Mouse (Mus musculus) cerebellum, postnatal 10 days (tissue): ENCODE data around the gene Pilrb2.

ENCODE experiments used
- DNase-seq, 2 experiments: peaks; one replicate each; pipeline ENCODE4 v3.0.0; 2021; ENCODE audit warnings: mixed read lengths in 2 of 2

The Pilrb2 gene

DNA sequence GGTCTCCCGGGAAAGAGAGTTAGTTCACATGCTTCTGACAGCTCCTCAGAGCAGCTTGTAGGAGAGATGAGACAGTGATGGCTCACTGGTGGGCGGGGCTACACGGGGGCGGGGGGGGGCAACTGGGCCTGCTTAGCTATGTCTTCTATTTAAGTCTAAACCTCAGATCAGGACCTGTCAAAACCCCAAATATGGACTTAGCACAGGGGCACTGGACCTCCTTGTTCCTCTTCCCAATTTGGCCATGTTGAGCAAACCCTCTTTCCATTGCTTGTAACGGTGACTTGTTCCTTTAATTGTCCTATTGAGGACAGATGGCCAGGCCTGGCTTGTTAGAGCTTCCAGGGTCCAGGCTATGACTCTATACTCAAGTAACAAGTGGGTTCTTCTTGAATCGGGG is 40.1 kb downstream of the Pilrb2 start:
- DNase-seq: no peak

DNA sequence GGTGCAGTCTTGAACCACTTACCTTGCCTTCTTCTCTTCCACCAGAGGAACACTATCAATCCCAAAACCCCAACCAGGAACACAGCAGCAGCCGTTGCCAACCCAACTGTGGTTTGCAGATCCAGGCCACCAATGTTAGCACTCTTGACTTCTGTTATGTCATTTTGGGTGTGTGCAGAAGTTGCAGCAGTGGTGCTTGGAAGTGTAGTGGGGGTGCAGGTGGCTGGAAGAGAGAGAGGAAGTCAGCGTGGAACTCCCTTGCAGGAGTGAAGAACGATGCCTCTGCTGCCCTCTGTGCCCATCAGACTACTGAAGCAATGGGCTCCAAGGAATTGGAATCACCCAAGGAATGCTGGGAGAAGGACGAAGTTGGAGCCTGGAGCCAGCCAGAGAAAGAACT is 40.5 kb downstream of the Pilrb2 start:
- DNase-seq: no peak

DNA sequence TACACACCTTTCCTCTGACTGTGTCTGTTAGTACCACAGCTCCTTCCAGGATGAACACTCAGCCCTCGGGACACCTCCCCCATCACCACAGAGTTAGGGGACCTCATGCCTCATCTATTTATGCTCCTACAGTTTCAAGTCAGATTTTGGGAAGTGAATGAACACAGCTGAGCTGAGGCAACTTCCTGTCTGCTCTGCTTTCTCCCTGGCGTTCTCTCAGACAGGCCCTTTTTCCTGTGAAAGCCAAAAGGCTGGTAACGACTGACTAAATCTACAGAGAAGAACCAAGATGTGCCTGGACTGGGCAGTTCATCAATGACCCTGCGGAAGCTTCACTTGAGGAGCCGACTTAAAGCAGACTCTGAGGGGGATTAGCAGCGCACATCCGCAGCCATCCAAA is 41.4 kb downstream of the Pilrb2 start:
- DNase-seq: no peak

DNA sequence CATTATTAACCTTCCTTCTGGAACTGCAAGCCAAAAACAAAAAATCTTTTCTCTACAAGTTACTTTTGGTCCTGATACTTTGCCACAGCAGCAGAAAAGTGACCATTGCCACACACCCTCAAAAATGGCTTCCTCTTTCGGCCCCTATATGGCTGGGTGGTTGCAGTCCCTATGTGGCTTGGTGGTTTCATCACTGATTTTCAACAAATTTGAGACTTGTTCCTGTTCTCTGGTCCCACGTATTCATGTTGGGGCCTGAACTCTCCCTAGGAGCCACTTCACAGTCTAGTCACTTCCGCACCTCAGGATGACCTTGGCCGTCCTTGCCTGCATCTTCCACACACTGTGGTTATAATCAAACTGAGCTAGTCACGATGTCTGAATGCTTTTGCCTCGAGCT is 42.9 kb downstream of the Pilrb2 start:
- no peak for DNase-seq

DNA sequence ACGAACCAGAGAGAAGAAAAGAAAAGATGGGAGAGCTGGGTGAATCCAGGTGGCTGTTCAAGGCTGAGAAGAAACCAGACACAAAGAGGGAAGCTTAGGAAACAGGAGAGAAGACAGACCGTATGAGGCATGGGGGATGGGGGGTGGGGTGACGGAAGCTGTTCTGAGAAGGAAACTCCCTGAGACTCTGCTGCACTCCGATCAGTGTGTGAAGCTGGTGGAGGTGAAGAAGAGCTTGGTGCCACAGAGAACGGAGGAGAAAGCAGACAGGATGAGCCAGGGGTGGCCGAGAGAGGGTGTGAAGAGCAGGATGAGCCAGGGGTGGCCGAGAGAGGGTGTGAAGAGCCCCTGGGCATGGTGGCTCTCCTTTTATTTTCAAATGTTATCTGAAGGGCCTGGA is 45.2 kb downstream of the Pilrb2 start:
- DNase-seq: no peak

DNA sequence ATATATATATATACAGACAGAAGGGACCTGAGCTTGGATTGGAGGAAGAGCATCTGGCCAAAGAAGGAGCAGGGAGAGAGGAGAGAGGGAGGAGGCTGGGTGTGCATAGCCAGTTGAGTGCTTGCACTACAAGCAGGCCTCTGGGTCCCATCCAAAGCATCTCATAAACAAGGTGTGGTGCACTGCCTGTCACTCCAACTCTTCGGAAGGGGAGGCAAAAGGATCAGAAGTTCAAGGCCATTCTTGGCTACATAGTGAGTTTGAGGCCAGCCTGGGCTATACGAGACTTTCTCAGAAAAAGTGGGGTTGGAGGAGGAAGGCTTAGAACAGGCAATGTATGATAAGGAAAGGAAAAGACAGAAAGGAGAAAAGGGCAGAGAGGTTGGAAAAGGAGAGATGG is 45.6 kb downstream of the Pilrb2 start:
- DNase-seq: no peak

DNA sequence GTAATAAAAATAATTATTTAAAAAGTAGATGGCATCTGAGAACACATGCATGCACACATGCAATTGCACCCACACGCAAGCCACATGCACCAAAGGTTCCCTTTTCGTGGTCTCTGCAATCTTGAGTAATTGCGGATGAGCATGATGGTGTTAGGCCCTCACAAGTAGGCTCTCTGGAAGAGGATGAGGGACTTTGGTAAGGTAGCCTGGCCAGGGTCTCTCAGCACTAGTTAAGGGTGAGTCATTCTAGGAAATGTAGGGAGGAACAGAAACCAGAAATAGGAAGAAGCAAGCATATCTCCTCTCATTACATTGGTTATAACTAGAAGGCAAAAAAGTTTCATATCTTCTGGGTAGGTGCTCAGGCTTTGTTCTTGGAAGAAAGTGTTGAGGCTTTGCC is 46.6 kb downstream of the Pilrb2 start:
- no peak for DNase-seq

DNA sequence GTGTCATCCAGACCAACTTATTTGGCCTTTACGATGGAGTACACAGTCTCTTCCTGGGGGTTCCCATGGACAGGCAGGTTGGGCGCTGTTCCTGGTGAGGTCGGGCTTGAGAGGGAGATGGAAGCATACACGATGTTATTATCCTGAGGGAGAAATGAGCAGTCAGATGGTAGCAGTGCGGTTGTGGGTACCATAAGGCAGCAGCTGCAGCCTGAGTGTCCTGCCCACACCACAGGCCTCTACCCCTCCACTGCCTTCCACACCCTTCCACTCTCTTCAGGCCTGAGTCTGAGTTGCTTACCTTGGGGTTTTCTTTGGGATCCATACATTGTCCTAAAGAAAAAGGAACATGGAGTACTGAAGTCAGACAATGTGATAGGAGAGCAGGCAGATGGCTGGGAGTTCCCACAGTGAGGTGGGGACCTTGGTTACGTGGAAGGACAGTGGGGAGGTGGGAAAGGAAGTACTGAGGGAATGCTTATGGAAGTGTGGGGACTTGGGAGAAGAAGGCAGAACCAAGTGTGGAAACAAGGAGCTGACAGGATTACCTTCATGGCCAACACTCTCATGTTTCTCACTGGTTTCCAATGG is 48.1 kb downstream of the Pilrb2 start:
- no peak for DNase-seq

DNA sequence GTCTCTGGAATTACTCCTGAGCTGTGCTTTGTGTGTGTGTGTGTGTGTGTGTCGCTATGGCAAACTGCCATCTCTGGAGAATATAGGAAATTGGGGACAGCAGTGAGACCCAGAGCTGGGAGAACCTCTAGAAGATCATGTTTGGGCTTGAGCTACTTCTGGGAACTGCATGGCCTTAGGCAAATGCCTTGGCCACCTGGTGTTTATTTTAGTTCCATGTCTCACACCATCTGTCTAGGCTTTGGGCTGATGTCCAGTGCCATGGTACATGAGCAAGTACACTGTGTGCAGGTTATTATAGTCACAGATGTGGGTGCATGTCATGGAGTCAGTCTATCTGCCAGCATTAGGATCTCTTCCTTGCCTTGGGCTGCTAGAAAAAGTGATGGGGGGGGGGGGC is 49.0 kb downstream of the Pilrb2 start:
- peak; percentile 20 to 28 for DNase-seq

DNA sequence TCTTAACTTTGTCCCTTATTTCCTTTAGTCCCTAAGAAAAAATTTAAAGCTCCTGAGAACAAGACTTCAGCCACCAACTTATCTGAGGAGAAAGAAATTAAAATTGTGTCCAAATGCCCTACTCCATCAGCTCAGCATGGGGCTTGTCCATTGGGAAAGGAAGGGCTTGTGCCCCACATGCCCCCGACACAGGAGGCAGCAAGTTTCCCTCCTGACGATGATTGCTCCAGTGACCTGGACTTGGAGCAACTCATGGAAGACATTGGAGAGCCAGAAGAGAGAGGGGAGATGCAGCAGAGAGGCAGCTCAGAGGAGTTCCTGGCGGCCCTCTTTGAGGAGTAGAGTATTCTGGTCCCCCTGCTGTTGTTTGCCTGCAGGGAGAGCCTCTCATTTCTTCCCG is 49.5 kb downstream of the Pilrb2 start:
- no peak for DNase-seq

DNA sequence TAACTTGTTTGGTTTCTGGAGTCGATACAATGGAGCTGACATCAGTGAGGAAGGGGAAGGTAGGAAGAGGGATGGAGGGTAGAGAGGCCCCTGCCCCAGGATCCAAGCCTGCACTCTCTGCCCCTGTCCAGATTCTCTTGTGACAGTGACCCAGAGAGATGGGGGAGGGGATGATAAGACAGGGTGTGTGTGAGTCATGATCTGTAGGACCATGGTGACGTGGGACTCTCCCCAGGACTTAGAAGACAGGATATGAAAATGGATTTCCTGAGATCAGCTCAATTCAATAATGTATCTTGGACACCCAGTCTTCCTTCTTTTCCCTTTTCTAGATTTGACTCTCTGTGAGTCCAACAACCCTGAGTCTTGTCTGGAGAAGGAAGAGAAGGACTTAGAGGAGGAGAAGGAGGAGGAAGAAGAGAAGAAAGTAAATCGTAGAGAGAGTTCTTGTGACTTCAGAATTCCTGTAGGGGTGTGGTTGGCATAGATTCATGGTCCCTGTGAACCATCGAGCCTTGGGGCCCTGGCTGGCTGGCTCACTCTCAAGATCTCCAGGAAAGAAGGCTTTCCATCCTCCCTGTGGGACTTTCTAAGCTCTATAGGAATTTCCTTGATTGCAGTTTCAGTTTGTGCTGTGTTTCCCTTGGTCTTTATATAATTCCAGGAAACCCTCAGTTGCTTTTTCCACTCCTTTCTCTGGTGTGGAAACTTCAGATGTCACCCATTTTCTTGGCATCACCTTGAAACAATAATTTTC is 54.0 kb downstream of the Pilrb2 start:
- DNase-seq: no peak
